Mouse (Mus musculus): Measurements from ENCODE around the gene Cldn9.

Gene Cldn9

DNA sequence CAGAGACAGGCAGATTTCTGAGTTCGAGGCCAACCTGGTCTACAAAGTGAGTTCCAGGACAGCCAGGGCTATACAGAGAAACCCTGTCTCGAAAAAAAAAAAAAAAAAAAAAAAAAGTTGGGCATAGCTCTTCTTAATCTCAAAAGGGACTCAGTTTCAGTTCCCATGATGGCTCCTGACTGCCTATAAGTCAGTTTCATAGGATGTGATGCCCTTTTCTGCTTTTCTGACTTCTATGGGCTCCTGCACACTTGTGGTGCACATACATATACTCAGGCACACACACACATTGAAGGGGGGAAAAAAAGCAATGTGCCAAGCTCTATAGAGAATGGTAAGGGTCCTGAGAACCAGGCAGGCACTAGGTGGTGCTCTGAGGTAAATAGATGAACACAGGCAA lies 30.5 kb downstream of the Cldn9 start:
- no peak for DNase-seq (ENCODE audit: low spot score in 2 of 2)

DNA sequence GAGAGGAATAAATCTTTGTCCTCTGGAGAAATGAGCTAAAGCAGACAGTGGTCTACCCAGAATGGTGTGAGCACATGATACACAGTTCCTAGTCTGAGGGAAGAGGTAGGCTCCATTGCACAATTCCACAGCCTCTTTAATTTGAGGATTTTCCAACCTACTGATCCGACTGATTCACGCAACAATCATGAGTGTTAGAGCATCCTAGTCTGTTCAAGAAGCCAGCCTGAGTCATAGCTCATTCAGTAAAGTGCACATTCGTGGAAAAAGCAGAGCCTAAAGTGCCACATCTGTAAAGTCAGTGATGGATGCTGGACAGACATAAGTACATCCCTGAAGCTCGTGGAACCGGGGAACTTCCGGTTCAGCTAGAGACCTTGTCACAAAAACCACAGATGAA lies 32.5 kb downstream of the Cldn9 start:
- no peak for DNase-seq (ENCODE audit: low spot score in 2 of 2)

DNA sequence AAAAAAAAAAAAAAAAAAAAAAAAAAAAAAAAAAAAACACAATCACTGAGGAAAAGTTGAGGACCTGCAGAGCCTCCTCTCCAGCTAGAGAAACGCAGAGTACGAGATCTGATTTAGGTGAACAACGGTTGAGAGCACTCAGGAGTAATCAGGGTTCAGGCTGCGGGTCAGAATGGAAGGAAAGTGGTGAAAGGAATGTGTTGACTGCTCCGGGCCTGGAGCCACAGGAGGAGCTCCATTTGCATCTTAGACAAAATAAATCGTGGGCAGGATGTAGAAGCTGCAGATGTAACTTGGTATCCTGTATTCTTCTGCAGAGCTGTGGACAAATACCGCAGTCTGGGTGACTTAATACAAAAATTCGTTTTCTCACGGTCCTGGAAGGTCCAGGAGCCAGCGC lies 37.9 kb downstream of the Cldn9 start:
- no peak for DNase-seq (ENCODE audit: low spot score in 2 of 2)

DNA sequence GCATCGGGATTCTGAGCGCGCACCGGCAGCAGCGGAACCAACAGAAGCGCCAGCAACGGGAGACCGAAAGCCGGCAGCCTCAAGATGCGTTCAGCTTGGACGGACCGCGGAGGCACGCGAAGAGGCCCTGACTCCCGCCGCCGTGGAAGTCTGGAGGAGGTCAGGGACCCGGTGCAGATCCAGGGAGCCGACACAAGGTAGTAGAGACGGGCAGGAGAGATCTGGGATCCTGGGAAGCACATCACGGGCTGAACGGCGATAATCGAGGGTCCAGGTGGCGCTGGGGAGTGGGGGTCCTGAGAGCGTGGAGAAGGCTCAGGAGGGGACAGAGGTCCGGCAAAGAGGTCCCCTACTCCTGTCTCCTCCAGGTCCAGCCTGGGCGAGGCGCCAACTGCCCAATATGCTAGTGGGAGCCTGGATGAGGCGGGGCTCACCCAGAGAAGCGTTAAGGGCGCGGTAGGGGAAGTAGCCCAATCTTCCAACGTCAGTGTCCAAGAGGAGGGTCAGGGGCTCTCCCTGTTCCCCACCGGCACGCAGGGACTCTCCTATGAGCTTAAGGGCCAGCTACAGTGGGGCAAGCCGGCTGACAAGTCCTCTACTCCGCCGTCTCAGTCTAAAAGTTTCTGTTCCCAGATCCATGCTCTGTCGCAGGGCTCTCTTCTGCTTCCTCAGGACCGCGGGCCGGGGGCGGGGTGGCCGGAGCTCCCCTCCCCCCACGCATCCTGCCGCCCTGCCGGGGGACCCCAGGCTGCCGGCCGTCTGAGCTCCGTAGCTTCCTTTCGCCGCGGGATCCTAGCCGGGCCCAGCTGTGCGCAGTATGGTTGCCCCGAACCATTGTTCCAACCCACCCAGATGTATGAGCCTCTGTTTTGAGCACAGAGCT lies 39.0 kb downstream of the Cldn9 start, which contains the start of gene Mmp25:
Gene Mmp25 (minus strand): TSS at position 665 of the 883 bp plus-strand sequence.
- DNase-seq (ENCODE audit: low spot score in 2 of 2) = no peak
